Mouse (Mus musculus) liver, adult 10 weeks (tissue): ENCODE data around the gene Clcn7. TPM values are rescaled to one million over a fixed set of nuclear protein-coding genes. Genes with fewer than 3 reads are reported as not detected.

ENCODE experiments used
- polyA plus RNA-seq: library from polyadenylated mRNA; stranded (reverse); fragments of 350-450 nt; fragmentation: Illumina TruSeq; extraction: RNeasy Lipid Tissue Mini Kit (QIAGEN cat#74804); gene quantifications from one replicate; pipeline ENCODE4 v1.2.3, GENCODE M21; 2014; ENCODE audit warnings: low read depth, low replicate concordance

Gene Clcn7
- polyA plus RNA-seq: 4.5 TPM

GRCm38 (mm10) chr17:25133275-25133698, at the start of gene Clcn7:
Gene Clcn7, plus strand, starts transcription at chr17:25133391.

DNA sequence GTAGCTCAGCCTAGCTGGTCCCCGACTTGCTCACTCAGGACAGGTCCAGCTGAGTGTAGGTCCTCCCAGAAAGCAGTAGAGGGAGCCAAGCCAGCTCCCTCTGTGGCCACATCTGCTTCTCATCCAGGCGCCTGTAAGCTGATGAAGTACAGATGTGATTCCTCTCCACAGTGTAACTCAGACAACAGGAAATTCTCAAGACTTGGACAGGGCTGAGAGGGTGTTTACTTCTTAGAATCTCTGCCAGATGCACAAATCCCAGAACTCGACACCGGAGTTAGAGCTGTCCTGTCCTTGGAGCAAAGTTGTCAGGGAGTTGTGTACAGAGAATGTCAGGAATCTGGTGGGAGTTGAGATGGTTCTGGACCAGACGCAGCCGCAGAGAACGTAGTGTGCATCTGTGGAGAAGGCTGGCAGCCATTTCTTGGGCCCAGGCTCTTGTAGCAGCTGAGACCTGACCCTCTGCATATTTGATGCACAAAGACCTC, 49.7 kb upstream of the Clcn7 start, which contains the start of gene Tmem204:
Gene Tmem204, minus strand, starts transcription at position 148 of the 488 bp plus-strand sequence.

DNA sequence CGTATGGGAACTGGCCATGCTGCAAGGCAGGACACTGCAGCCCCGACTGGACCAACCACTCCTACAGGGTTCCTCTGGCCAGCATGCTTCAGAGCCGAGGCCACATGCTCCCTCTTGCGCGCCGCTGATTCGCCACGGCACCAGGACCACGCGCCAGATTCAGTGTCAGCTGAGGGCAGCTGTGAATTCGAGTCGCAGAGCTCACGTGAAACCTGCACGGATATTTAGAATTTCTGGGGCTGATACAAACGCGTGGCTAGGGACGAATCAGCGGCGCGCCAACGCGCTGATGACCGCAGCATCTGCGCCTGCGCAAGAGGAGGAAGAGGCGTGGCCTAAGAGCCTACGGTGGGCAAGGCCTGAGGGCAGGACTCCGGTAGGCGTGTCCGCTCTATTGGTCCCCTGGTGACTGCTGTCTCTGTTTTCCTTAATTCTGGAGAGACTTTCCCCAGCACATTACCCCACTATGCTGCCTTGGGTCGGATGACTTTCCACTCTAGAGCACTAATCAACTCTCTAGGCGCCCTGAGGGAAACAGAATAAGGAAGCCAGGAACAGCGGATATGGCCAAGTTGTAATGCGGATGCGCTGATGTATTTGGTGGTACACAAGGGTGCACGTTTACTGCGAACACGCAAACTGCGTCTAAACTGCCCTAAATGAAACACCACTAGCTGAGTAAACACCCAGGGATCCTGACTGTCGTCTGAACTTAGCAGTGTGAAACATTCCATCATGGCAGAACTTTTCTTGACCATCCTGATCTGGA, 17.3 kb upstream of the Clcn7 start, which contains the start of gene Telo2:
Gene Telo2, minus strand, starts transcription at position 304 of the 769 bp plus-strand sequence.

GRCm38 (mm10) chr17:25120406-25120805, 12.8 kb upstream of the Clcn7 start, which contains the start of gene Ptx4:
Gene Ptx4, plus strand, starts transcription at chr17:25120760.

GRCm38 (mm10) chr17:25162161-25162560, 29.0 kb downstream of the Clcn7 start, which contains the start of gene Ccdc154:
Gene Ccdc154, plus strand, starts transcription at chr17:25162461.

DNA sequence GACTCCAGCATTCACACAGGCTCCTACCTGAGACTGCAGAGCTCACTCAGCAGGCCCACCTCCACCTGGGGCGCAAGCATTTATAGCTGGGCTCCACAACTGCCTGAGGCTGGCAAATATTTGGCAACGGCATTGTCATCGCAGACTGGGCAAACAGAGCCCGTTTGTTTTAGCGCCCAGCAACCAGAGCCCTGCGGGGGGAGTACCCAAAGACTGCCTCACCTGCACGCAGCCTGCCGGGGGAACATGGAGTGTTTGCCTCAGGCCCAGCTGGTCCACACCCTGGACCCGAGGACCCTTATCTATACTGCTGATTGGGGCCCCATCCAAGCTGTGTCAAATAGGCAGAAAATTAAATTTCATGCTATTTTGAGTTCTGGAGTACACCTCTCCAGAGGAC, 42.2 kb downstream of the Clcn7 start, which contains the start of gene Gm38655:
Gene Gm38655, minus strand, starts transcription at position 61 of the 400 bp plus-strand sequence.

DNA sequence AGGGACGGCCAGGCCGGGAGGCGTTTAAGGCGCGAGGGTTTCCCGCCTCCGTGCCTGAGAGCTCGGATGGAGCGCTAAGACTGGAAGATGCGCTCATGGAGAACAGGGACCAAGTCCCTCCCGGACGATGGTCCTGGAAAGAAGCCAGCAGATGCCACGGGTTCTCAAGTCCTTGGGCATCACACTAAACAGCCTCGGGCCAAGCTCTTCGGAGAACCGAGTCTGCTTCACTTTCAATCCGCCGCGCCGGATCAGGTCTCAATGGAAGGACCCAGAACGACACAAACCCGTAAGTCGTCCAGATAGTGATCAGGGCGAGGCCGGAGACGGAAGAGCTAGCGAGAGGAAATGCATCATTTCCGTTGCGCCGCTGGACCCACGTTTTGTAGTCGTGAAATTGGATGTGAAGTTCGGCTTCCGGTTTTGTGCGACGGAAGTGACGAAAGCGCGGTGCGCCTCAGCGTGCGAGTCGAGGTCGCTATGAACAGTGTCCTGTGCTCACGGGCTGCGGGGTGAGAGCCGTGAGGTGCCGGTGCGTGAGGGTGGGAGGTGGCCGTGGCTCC, 51.0 kb downstream of the Clcn7 start, which contains the start of gene BC003965:
Gene BC003965, plus strand, starts transcription at position 426 of the 563 bp plus-strand sequence.

DNA sequence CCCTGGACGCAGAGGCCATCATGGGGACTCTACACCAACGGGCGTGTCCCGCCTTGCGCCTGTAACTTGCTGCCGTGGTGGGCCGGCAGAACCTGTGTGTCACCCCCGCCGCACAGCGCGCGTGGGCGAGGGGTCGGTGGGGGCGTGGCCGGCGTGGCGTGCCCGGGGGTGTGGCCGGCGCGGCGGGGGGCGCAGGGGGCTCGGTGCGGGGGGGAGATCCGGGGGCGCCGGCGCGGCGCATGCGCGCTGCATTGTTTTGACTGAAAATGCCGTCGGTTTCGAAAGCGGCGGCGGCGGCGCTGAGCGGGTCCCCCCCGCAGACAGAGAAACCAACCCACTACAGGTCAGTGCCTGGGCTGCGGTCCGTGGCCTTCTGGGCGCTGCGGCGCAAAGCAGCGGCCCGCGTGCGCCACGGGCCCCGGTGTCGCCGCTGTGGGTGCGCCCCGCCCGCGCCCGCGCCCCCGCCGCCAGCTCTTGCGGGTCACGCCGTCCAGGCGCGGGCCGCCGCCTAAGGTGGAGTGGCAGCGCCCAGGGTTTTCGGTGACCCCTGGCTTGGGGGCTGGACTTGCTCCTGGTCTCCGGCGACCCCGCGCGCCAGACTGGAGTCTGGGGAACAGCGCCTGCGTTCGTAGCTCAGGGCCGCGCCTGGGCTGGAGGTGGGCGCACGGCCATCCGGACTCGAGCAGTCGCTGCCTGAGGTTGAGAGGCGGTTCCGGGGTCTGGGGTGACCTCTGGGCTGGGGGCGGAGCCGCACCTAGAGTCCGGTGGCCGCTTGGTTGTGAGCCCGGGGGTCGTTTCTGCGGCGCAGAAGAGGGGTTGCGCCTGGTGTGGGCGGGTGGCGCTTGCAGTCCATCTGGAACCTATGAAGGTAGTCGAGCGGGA, 55.2 kb downstream of the Clcn7 start, which contains the start of gene Unkl:
Gene Unkl, plus strand, starts transcription at position 248 of the 882 bp plus-strand sequence.

Other genes starting within 250 kb of the Clcn7 start
- gene Nubp2, start 247.0 kb upstream of the Clcn7 start, polyA plus RNA-seq: 4.6 TPM
- not detected for gene Spsb3, start 246.7 kb upstream of the Clcn7 start, polyA plus RNA-seq
- 1.8 TPM for gene Eme2, start 238.3 kb upstream of the Clcn7 start, polyA plus RNA-seq
- gene Mrps34, start 238.3 kb upstream of the Clcn7 start, polyA plus RNA-seq: 3.6 TPM
- gene Nme3, start 236.9 kb upstream of the Clcn7 start, polyA plus RNA-seq: 4.9 TPM
- gene Mapk8ip3, start 196.4 kb upstream of the Clcn7 start, polyA plus RNA-seq: 2.4 TPM
- 34.7 TPM for gene Jpt2, start 172.7 kb upstream of the Clcn7 start, polyA plus RNA-seq
- gene Cramp1l, start 117.6 kb upstream of the Clcn7 start, polyA plus RNA-seq: 3.8 TPM
- gene Ift140, start 117.3 kb upstream of the Clcn7 start, polyA plus RNA-seq: 1.5 TPM
- gene Tmem204, start 49.8 kb upstream of the Clcn7 start, polyA plus RNA-seq: 4.9 TPM
- gene Telo2, start 17.4 kb upstream of the Clcn7 start, polyA plus RNA-seq: 0.85 TPM
- not detected for gene Ptx4, start 12.6 kb upstream of the Clcn7 start, polyA plus RNA-seq
- gene Ccdc154, start 29.1 kb downstream of the Clcn7 start, polyA plus RNA-seq: not detected
- not detected for gene Gm38655, start 42.1 kb downstream of the Clcn7 start, polyA plus RNA-seq
- 10.1 TPM for gene BC003965, start 51.2 kb downstream of the Clcn7 start, polyA plus RNA-seq
- 14.5 TPM for gene Unkl, start 55.0 kb downstream of the Clcn7 start, polyA plus RNA-seq
- gene Gnptg, start 106.7 kb downstream of the Clcn7 start, polyA plus RNA-seq: 11.4 TPM
- gene Tsr3, start 106.8 kb downstream of the Clcn7 start, polyA plus RNA-seq: 5.3 TPM
- gene Baiap3, start 123.0 kb downstream of the Clcn7 start, polyA plus RNA-seq: not detected
- 89.5 TPM for gene Ube2i, start 141.2 kb downstream of the Clcn7 start, polyA plus RNA-seq
- not detected for gene Prss34, start 165.0 kb downstream of the Clcn7 start, polyA plus RNA-seq
- gene Prss28, start 175.3 kb downstream of the Clcn7 start, polyA plus RNA-seq: not detected
- gene Prss29, start 185.3 kb downstream of the Clcn7 start, polyA plus RNA-seq: not detected
- not detected for gene Tpsab1, start 212.2 kb downstream of the Clcn7 start, polyA plus RNA-seq
- not detected for gene Tpsb2, start 232.9 kb downstream of the Clcn7 start, polyA plus RNA-seq
- gene Tpsg1, start 235.9 kb downstream of the Clcn7 start, polyA plus RNA-seq: not detected